Mouse (Mus musculus) CD4-positive naive resting alpha-beta T cell, adult 76 days (primary cell): ENCODE measurements around the gene Vmn1r115. TPM values are rescaled to one million over a fixed set of nuclear protein-coding genes. Genes with fewer than 3 reads are reported as not detected.

Source experiments
- total RNA-seq: library from RNA; stranded (reverse); gene quantifications from one replicate; pipeline ENCODE4 v1.2.4, GENCODE M21; 2023

The Vmn1r115 gene
- not detected for total RNA-seq

DNA sequence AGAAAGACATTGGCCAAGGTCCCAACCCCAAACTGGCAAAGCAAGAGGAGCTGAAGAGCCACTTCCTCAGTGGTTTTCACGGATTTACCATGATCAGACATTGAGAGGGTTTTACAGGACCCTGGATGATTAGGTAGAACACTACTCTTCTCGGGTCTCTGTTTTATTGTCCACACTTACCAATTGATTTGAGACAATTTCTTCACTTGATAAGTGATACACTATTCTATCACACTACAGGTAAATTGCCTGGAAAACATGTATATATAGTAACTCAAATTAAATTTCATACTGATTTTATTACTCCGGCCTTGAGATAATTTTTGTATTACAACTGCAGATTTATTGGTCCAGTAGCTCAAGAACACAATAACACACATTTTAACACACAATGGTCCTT lies at the start of gene Vmn1r115:
Gene Vmn1r115, minus strand, starts transcription at position 101 of the 400 bp plus-strand sequence.

DNA sequence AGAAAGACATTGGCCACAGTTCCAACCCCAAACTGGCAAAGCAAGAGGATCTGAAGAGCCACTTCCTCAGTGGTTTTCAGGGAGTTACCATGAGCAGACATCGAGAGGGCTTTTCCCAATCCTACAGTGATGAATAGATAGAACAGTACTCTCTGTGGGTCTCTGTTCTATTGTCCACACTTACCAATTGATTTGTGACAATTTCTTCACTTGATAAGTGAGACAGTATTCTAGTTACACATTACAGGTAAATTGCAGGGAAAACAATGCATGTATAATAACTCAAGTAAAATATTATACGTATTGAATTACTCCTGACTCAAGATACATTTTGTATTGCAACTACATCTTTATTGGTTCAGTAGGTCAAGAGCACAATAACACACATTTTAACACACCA lies 39.2 kb upstream of the Vmn1r115 start, which contains the start of gene Vmn1r117:
Gene Vmn1r117, minus strand, starts transcription at position 101 of the 400 bp plus-strand sequence.

DNA sequence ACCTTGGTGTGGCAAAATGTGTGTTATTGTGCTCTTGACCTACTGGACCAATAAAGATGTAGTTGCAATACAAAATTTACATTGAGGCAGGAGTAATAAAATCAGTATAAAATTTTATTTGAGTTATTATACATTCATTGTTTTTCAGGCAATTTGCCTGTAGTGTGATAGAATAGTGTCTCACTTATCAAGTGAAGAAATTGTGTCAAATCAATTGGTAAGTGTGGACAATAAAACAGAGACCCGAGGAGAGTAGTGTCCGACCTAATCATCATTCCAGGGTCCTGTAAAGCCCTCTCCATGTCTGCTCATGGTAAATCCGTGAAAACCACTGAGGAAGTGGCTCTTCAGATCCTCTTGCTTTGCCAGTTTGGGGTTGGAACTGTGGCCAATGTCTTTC lies 27.2 kb upstream of the Vmn1r115 start, which contains the start of gene Vmn1r116:
Gene Vmn1r116, plus strand, starts transcription at position 301 of the 400 bp plus-strand sequence.

DNA sequence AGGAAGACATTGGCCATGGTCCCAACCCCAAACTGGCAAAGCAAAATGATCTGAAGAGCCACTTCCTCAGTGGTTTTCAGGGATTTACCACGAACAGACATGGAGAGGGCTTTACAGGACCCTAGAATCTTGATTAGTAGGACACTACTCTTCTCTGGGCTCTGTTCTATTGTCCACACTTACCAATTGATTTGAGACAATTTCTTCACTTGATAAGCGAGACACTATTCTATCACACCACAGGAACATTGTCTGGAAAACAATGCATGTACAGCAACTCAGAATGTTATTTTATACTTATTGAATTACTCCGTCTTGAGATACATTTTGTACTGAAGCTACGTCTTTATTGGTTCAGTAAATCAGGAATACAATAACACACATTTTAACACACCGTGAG lies 32.7 kb downstream of the Vmn1r115 start, which contains the start of gene Vmn1r114:
Gene Vmn1r114, minus strand, starts transcription at position 101 of the 400 bp plus-strand sequence.

Other genes starting within 250 kb of the Vmn1r115 start
- not detected for gene Gm4513, start 246.0 kb downstream of the Vmn1r115 start, total RNA-seq
- gene Vmn1r107, start 176.1 kb downstream of the Vmn1r115 start, total RNA-seq: not detected
- gene Vmn1r111, start 141.8 kb downstream of the Vmn1r115 start, total RNA-seq: not detected
- not detected for gene Gm10668, start 114.4 kb downstream of the Vmn1r115 start, total RNA-seq
- not detected for gene Vmn1r112, start 73.8 kb downstream of the Vmn1r115 start, total RNA-seq
- gene Vmn1r113, start 57.7 kb downstream of the Vmn1r115 start, total RNA-seq: not detected
- not detected for gene Vmn1r114, start 32.8 kb downstream of the Vmn1r115 start, total RNA-seq
- gene Vmn1r116, start 27.3 kb upstream of the Vmn1r115 start, total RNA-seq: not detected
- not detected for gene Vmn1r117, start 39.1 kb upstream of the Vmn1r115 start, total RNA-seq
- gene Vmn1r118, start 67.4 kb upstream of the Vmn1r115 start, total RNA-seq: not detected
- gene Vmn1r119, start 167.5 kb upstream of the Vmn1r115 start, total RNA-seq: not detected
- not detected for gene Vmn1r120, start 208.8 kb upstream of the Vmn1r115 start, total RNA-seq